Mouse (Mus musculus): ENCODE data around the gene Rsph14. TPM values are rescaled to one million over a fixed set of nuclear protein-coding genes. Genes with fewer than 3 reads are reported as not detected.

Gene Rsph14
- total and polyA plus RNA-seq, 3 experiments = not detected

DNA sequence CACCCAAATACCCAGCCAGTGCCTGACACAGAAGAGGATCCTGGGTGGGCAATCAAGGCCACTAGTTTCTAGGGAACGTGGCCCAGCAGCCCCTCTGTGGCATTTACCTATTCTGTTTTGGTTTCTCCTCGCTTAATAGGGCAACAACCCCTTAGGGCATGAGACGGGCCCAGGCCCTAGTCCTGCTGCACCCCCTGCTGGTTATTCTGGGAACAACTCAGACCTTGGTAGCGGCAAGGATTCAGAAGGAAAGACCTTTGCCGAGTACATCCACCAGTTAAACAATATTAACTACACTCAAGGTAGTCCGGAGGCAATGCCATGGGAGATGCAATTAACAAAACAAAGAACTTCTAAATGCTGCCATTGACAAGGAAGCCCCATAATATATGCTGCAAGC, 11.2 kb downstream of the Rsph14 start:
- H3K9ac ChIP-seq (ENCODE audit: control insufficient read depth, low read depth, low read length, poor library complexity, severe bottlenecking) = no peak overlapping the region
- no peaks in the 10 kb centered on the region; a peak in 1 of 4 replicates for H3K27me3 ChIP-seq (ENCODE audit: control insufficient read depth in 1 of 2, insufficient read depth in 2 of 2, low read length in 2 of 2)
- no peak for DNase-seq (ENCODE audit: low read depth, low spot score)
- no peaks in the 10 kb centered on the region for H3K79me2 ChIP-seq (ENCODE audit: control insufficient read depth, insufficient read depth, low read length, poor library complexity)
- no peak overlapping the region for H3K27ac ChIP-seq (ENCODE audit: control insufficient read depth, low read depth, low read length)
- H3K4me1 ChIP-seq (ENCODE audit: control insufficient read depth in 1 of 2, insufficient read depth in 2 of 2, low read length in 2 of 2) = no peaks in the 10 kb centered on the region
- no peaks in the 10 kb centered on the region for H3K36me3 ChIP-seq (ENCODE audit: control insufficient read depth in 1 of 2, insufficient read depth in 2 of 2, low read length in 2 of 2)
- no peak overlapping the region for H3K4me3 ChIP-seq (ENCODE audit: control insufficient read depth in 1 of 2, insufficient read depth in 1 of 2, low read depth in 2 of 2, low read length in 2 of 2)
- TF ChIP-seq CTCF (IDR thresholded peaks at IDR 0.05 in 2 of 3, conservative IDR thresholded peaks at IDR 0.05 in 1 of 3; ENCODE audit: control insufficient read depth in 1 of 3, insufficient read depth in 1 of 3, low read depth in 2 of 3, low read length in 3 of 3, poor library complexity in 1 of 3, severe bottlenecking in 1 of 3) (peak in 1 of 3 experiments; percentile 15; a peak in 1 of 6 replicates), MYB (IDR thresholded peaks at IDR 0.05; ENCODE audit: low read depth, low read length) (no peak)
- no peaks in the 10 kb centered on the region for H3K9me3 ChIP-seq (replicated peaks; ENCODE audit: insufficient read depth, low read length)

DNA sequence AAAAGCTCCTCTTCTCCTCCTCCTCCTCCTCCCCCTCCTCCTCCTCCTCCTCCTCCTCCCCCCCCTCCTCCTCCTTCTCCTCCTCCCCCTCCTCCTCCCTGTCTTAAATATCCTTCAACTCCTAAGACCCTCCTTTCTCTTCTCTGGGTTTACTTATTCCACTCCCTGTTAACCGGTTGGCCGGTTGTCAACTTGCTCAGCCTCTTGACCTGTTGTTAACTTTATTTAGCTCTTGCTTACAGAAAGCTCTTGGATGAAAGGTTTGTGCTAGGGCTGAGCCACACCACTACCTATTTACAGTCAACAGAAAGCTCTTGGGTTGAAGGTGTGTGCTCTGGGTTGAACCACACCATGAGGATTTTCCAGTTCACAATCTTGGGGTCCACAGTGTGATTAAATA, 12.1 kb downstream of the Rsph14 start:
- H3K4me1 ChIP-seq (ENCODE audit: control insufficient read depth in 1 of 2, insufficient read depth in 2 of 2, low read length in 2 of 2) = no peaks in the 10 kb centered on the region
- no peak for DNase-seq (ENCODE audit: low read depth, low spot score)
- no peak overlapping the region for H3K27ac ChIP-seq (ENCODE audit: control insufficient read depth, low read depth, low read length)

GRCm38 (mm10) chr10:75016481-75016880, 15.9 kb downstream of the Rsph14 start:
- Histone ChIP-seq H3K4me3 (ENCODE audit: control insufficient read depth in 1 of 2, insufficient read depth in 1 of 2, low read depth in 2 of 2, low read length in 2 of 2) (no peak overlapping the region), H3K27ac (ENCODE audit: control insufficient read depth, low read depth, low read length) (no peak overlapping the region), H3K36me3 (ENCODE audit: control insufficient read depth in 1 of 2, insufficient read depth in 2 of 2, low read length in 2 of 2) (no peaks in the 10 kb centered on the region), H3K79me2 (ENCODE audit: control insufficient read depth, insufficient read depth, low read length, poor library complexity) (no peaks in the 10 kb centered on the region), H3K27me3 (ENCODE audit: control insufficient read depth in 1 of 2, insufficient read depth in 2 of 2, low read length in 2 of 2) (no peaks in the 10 kb centered on the region; a peak in 1 of 4 replicates), H3K9me3 (replicated peaks; ENCODE audit: insufficient read depth, low read length) (no peaks in the 10 kb centered on the region), H3K9ac (ENCODE audit: control insufficient read depth, low read depth, low read length, poor library complexity, severe bottlenecking) (no peak overlapping the region), H3K4me1 (ENCODE audit: control insufficient read depth in 1 of 2, insufficient read depth in 2 of 2, low read length in 2 of 2) (no peaks in the 10 kb centered on the region)
- no peak for TF ChIP-seq GATA1 (IDR thresholded peaks at IDR 0.05; ENCODE audit: low read depth, low read length)
- TF ChIP-seq SMC3 (IDR thresholded peaks at IDR 0.05; ENCODE audit: low read depth, low read length) = no peak
- no peak for TF ChIP-seq NELFE (IDR thresholded peaks at IDR 0.05; ENCODE audit: low read depth, low read length)
- no peak for TF ChIP-seq MEF2A (IDR thresholded peaks at IDR 0.05; ENCODE audit: extremely low read depth, insufficient replicate concordance, low read depth, low read length, poor library complexity, severe bottlenecking)
- TF ChIP-seq MAX (IDR thresholded peaks at IDR 0.05; ENCODE audit: low read length) = no peak
- no peak for TF ChIP-seq GABPA (IDR thresholded peaks at IDR 0.05; ENCODE audit: low read depth, low read length)
- no peak for TF ChIP-seq E2F4 (IDR thresholded peaks at IDR 0.05; ENCODE audit: borderline replicate concordance, low read depth, low read length)
- no peak for TF ChIP-seq EP300 (IDR thresholded peaks at IDR 0.05; ENCODE audit: low read depth in 1 of 2, low read length in 2 of 2)
- no peak for TF ChIP-seq CTCF (IDR thresholded peaks at IDR 0.05 in 2 of 3, conservative IDR thresholded peaks at IDR 0.05 in 1 of 3; ENCODE audit: control insufficient read depth in 1 of 3, insufficient read depth in 1 of 3, low read depth in 2 of 3, low read length in 3 of 3, poor library complexity in 1 of 3, severe bottlenecking in 1 of 3)
- no peak for TF ChIP-seq JUND (IDR thresholded peaks at IDR 0.05; ENCODE audit: low read depth, low read length)
- no peak for TF ChIP-seq ZKSCAN1 (IDR thresholded peaks at IDR 0.05; ENCODE audit: low read depth, low read length)
- TF ChIP-seq POLR2AphosphoS5 (IDR thresholded peaks at IDR 0.05; ENCODE audit: borderline replicate concordance, low read depth, low read length) = no peak
- no peak for TF ChIP-seq MYB (IDR thresholded peaks at IDR 0.05; ENCODE audit: low read depth, low read length)
- no peak for TF ChIP-seq ZNF384 (IDR thresholded peaks at IDR 0.05; ENCODE audit: low read depth, low read length)
- no peak for TF ChIP-seq USF2 (IDR thresholded peaks at IDR 0.05; ENCODE audit: borderline replicate concordance in 1 of 2, insufficient read depth in 1 of 2, low read depth in 1 of 2, low read length in 2 of 2)
- TF ChIP-seq MAFK (IDR thresholded peaks at IDR 0.05; ENCODE audit: borderline replicate concordance, low read depth, low read length) = no peak
- no peak for TF ChIP-seq UBTF (IDR thresholded peaks at IDR 0.05; ENCODE audit: borderline replicate concordance, insufficient read depth, low read depth, low read length)
- DNase-seq (ENCODE audit: low read depth, low spot score) = no peak

More for the DNA sequence above, 12.1 kb downstream of the Rsph14 start:
- no peak overlapping the region for H3K9ac ChIP-seq (ENCODE audit: control insufficient read depth, low read depth, low read length, poor library complexity, severe bottlenecking)
- H3K36me3 ChIP-seq (ENCODE audit: control insufficient read depth in 1 of 2, insufficient read depth in 2 of 2, low read length in 2 of 2) = no peaks in the 10 kb centered on the region
- no peak overlapping the region for H3K4me3 ChIP-seq (ENCODE audit: control insufficient read depth in 1 of 2, insufficient read depth in 1 of 2, low read depth in 2 of 2, low read length in 2 of 2)
- H3K9me3 ChIP-seq (replicated peaks; ENCODE audit: insufficient read depth, low read length) = no peaks in the 10 kb centered on the region
- H3K27me3 ChIP-seq (ENCODE audit: control insufficient read depth in 1 of 2, insufficient read depth in 2 of 2, low read length in 2 of 2) = no peaks in the 10 kb centered on the region; a peak in 1 of 4 replicates
- TF ChIP-seq USF2 (IDR thresholded peaks at IDR 0.05; ENCODE audit: borderline replicate concordance in 1 of 2, insufficient read depth in 1 of 2, low read depth in 1 of 2, low read length in 2 of 2) (no peak), SMC3 (IDR thresholded peaks at IDR 0.05; ENCODE audit: low read depth, low read length) (no peak)
- H3K79me2 ChIP-seq (ENCODE audit: control insufficient read depth, insufficient read depth, low read length, poor library complexity) = no peaks in the 10 kb centered on the region
